Mouse (Mus musculus) T-cell, adult 2 months (primary cell): Measurements from ENCODE around the gene Olfr1411.

Experiments used
- DNase-seq: peaks from one replicate; pipeline ENCODE4 v3.0.0; 2022; ENCODE audit warnings: low spot score

The Olfr1411 gene

DNA sequence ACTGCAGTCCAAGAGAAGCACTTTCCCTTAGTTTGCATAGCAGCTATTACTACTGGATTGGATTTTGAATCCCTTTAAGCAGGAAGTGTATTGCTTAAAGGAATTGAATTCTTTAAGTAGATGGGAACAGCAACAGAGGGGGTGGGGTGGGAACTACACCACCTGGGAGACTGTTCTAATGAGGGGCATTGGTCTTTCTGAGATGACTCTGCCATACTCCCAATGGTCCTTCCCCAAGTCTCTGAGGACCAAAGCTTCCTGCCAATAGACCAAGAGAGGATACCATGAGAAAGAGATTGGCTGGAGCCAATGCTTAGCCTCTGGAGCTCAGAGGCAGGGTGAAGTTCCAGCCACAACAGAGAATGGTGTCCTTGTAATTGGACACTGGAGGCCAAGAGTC lies at the start of gene Olfr1411:
Gene Olfr1411, plus strand, starts transcription at position 301 of the 400 bp plus-strand sequence.
- no peak for DNase-seq

DNA sequence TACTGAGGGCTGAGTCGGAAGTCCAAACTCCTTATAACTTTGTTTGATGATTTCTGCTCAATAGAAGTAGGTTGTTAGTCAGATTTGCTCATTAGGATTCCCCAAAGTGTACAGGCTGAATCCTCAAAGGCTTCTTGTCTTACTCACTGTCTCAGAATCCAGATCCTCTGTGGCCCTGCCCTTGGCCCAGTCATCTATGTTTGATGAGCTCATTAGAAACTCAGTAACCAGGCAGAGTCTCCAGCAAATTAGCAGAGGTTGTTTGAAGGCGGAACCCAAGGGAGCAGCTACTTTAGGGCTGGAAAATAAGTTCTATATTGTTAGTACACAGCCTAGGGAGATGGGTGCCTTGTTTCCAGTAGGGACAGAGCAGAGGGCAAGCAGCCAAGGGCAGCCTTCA lies 48.3 kb upstream of the Olfr1411 start:
- no peak for DNase-seq

GRCm38 (mm10) chr1:92571022-92571421 lies 23.2 kb upstream of the Olfr1411 start, which contains the start of gene Olfr1413:
Gene Olfr1413 (plus strand): TSS chr1:92571322.
- no peak for DNase-seq

GRCm38 (mm10) chr1:92585479-92585878 lies 8.7 kb upstream of the Olfr1411 start, which contains the start of gene Olfr1412:
Gene Olfr1412 (plus strand): TSS chr1:92585779.
- no peak for DNase-seq

- no peak for DNase-seq
Observed at GRCm38 (mm10) chr1:92596019-92596418, 1.8 kb downstream of the Olfr1411 start.

DNA sequence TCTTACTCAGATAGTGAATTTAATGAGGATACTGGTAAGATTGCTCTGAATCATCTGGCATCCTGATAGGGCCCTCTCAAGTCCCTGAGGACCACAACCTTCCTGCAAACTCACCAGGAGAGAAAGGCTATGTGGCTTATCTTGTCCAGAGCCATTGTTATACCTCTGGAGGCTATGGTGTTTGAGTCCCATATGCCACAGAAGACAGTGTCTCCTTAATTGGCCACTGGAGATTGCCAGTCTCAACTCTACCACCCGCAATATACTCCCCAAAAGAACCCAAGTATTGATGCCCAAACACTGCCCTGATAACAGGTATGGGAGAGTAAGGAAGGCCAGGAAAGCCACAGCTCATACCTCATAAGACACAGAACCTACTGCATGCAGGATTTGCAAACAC lies 11.3 kb downstream of the Olfr1411 start, which contains the start of gene Olfr1410:
Gene Olfr1410, plus strand, starts transcription at position 301 of the 400 bp plus-strand sequence.
- no peak for DNase-seq

- DNase-seq: no peak
Observed at GRCm38 (mm10) chr1:92607711-92608110, 13.5 kb downstream of the Olfr1411 start.

DNA sequence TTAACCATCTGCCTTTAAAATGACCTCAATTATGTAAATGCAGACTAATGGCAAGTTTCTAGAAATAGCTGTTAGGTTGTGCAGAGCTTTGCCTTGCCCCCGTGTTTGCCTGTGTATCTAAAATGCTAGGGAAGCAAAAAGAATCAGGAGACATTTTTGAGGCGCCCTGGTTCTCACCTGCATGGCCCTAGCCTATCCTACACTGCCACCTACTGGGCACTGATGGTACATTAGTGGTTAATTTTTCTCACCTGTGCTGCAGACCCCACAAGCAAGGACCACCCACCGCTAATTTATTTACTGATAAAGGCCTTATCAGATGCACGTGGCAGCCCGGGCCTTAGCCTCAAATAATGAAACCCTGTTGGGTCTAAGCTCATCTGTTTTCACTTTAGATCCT lies 16.8 kb downstream of the Olfr1411 start:
- peak; percentile 60 for DNase-seq

- no peak for DNase-seq
Observed at GRCm38 (mm10) chr1:92613175-92613574, 19.0 kb downstream of the Olfr1411 start.

DNA sequence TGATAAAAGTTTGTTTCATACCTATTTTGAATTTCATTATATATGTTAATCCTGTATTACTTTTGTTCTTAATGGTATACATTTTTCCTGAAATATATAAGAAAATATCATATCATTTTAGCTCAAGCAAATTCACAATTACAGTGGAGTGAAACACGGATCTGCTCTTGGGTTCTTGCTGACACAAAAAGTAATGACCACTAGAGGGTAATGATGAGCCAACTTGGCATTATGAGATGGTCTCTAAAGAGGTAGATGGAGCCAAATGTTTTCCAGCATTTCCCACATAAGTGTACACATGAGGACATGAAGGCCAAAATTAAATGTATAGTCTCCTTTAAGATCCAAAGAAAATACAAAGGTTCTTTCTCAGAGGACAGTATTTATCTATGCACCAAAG lies 20.3 kb downstream of the Olfr1411 start:
- DNase-seq: no peak

GRCm38 (mm10) chr1:92616046-92616445 lies 21.8 kb downstream of the Olfr1411 start:
- DNase-seq: no peak

DNA sequence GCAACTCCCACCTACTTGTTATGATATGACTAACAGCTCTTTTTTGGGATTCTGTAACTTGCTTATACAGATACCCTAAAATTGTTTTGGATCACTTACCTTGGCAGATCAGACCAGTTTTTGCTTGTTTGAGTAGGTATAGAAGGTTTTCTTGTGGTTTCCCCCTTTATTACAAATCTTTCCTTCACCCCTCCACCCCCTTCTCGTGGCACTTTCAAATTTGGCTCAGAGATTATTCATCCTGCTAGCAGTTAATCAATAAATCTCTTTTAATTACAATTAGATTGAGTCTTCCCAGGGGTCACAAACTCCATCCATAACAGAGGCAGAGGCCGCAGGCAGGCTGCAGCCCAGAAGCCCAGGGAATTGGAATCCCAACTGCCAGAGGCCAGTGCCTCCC lies 23.3 kb downstream of the Olfr1411 start, which contains the start of gene Olfr12:
Gene Olfr12, plus strand, starts transcription at position 301 of the 400 bp plus-strand sequence.
- no peak for DNase-seq

GRCm38 (mm10) chr1:92618360-92618759 lies 24.1 kb downstream of the Olfr1411 start:
- DNase-seq: no peak

- DNase-seq: no peak
Observed at GRCm38 (mm10) chr1:92628227-92628626, 34.0 kb downstream of the Olfr1411 start.

- no peak for DNase-seq
Observed at GRCm38 (mm10) chr1:92632196-92632595, 38.0 kb downstream of the Olfr1411 start.

DNA sequence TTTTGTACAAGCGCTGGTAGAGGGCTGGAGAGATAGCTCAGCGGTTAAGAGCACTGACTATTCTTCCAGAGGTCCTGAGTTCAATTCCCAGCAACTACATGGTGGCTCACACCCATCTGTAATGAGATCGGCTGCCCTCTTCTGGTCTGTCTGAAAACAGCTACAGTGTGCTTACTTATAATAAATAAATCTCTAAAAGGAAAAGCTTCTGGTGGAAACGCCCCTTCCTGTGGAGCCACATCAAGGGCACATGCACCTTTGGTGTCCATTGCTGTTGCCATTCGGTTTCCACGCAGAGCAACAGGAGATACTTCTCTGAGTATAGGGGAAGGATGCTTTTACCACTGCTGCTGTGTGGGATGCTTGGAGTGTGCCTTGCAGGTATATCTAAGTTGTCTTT lies 38.7 kb downstream of the Olfr1411 start:
- DNase-seq: peak; percentile 59

DNA sequence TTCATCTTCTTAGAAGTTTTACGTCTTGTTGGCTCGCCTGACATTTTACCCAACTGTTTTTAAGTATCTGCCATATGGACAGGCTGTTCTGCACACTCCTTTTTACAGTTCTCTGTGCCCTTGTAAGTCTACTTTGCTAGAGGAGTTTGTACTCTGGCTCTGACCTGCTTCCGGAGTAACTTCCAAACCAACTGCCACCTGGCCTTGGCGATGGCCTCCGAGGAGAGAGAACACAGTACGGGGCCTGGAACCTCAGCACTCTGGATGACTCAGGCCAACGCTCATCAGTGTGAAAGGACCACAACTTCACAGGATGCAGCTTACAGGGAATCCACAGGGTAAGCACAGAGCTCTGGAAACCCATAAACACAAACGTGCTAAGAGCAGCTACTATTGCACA lies 39.5 kb downstream of the Olfr1411 start:
- DNase-seq: no peak

DNA sequence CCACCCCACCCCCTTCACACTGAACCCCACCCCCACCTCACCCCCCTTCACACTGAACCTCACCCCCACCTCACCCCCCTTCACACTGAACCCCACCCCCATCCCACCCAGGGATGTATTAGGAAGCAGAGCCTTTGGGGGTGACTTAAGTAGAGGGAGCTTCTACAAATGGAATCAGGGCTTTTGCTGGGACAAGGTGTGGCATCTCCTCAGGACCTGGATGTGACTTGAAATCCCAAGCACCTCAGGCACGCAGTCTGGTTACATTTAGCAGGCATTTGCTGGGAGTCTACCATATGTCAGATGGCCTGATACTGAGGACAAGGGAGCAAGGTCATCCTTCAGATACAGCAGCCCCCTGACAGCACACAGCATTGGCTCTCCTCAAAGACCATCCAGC lies 40.4 kb downstream of the Olfr1411 start:
- DNase-seq: no peak

- no peak for DNase-seq
Observed at GRCm38 (mm10) chr1:92634976-92635599, 40.9 kb downstream of the Olfr1411 start.

DNA sequence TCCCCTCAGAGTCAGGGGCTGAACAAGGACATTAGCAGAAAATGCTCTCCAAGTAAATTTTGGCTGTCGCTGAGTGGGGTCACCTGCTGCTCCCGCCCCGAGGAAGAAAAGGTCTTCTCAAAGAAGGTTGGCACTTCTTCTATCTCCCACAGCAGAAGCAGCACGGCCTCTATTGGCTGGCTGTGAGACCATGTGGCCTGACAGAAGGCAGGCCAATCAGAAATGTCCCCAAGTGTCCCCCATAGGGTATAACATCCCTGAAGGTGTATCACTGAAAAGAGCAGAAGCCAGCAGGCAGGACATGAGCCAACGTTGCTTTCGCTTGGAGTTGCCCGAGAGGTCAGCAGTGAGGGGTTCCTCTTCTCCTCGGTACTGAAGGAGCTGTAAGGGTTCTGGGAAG lies 41.8 kb downstream of the Olfr1411 start:
- no peak for DNase-seq

GRCm38 (mm10) chr1:92636676-92637075 lies 42.5 kb downstream of the Olfr1411 start:
- no peak for DNase-seq

- no peak for DNase-seq
Observed at GRCm38 (mm10) chr1:92637501-92638172, 43.4 kb downstream of the Olfr1411 start.

GRCm38 (mm10) chr1:92638181-92638580 lies 44.0 kb downstream of the Olfr1411 start:
- DNase-seq: no peak

GRCm38 (mm10) chr1:92638736-92639135 lies 44.5 kb downstream of the Olfr1411 start:
- no peak for DNase-seq
